Mouse (Mus musculus): Measurements from ENCODE around the gene Ttc39b.

Ttc39b gene

GRCm38 (mm10) chr4:83182178-83183068 is 141.6 kb downstream of the Ttc39b start:
- DNase-seq: no peak

DNA sequence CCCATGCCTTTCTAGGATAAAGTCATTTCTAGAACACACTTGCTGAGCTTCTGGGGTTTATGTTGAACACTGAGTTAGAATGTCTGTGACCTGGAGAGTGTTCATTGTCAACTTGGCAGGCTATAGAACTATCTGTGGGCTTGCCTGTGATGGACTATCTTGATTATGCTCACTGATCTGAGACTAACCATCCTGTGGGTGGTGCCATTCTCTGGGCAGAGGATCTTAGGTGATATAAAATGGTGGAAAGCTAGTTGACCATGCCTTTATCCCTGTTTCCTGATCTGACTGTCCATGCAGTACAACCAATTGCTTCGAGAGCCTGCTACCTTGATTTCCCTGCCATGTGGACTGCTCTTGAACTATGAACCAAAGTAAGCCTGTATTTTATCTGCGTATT is 146.6 kb downstream of the Ttc39b start:
- DNase-seq: no peak

- no peak for DNase-seq
Measured at GRCm38 (mm10) chr4:83174946-83175345, 149.1 kb downstream of the Ttc39b start.

- DNase-seq: no peak
Measured at GRCm38 (mm10) chr4:83172278-83172677, 151.8 kb downstream of the Ttc39b start.

GRCm38 (mm10) chr4:83170741-83171140 is 153.3 kb downstream of the Ttc39b start:
- DNase-seq: no peak
